10 mouse cellular contexts compared by ENCODE assay signal in the genomic region with DNA sequence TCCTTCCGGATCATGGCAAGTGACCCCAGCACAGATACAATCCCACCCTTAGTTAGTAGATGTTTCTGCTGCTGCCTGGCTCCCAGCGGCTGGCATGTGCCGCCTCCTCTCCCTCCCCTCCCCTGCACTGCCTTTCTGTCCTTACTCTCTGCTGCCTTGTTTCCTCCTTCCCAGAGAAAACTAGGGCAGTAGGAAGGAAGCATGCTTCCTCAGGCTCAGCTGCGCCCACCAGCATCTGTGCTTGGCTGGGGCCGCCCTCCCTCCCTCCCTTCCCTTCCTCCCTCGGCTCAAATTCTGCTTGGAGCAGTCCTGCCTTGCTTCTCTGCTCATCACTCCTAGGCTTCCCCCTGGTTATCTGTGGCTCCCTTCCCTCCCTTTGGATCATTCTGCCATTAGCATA. TPM values are rescaled to one million over a fixed set of nuclear protein-coding genes. Genes with fewer than 3 reads are reported as not detected.
DNase-seq lines count a peak whose midpoint lies in the region; ATAC-seq lines count a peak whose summit lies in the region.
"Had no signal": no experiment of that assay in that cellular context is flagged by ENCODE, and none has a peak within 500 bp of the region (broad histone marks: within the 10 kb centered on the region; RNA-seq: fewer than 3 reads in every experiment).

No protein-coding gene starts in this region.

- no peak overlapping the region for H3K4me2 ChIP-seq in embryonic facial prominence, embryonic 11.5 days (ENCODE audit: low read depth, low read length)
- H3K4me2 ChIP-seq in hindbrain, embryonic 12.5 days (replicated peaks): 0 out of 2 replicates have a peak overlapping the region, but pooled peaks have one; percentile 13
- H3K4me2 ChIP-seq in midbrain, embryonic 15.5 days: no peak overlapping the region; the same call in 1 of the 2 replicates
- H3K4me2 ChIP-seq in liver, embryonic 11.5 days: no peak overlapping the region

- intact Hi-C loops in heart, postnatal 36 days (cut with DNase I): no loop called here

- ATAC-seq in embryonic facial prominence, embryonic 11.5 days (replicated peaks; ENCODE audit: insufficient number of reproducible peaks, low FRiP score, low TSS enrichment, low read depth): no peak
- ATAC-seq in hindbrain, embryonic 12.5 days (ENCODE audit: low FRiP score): no peak
- ATAC-seq in midbrain, embryonic 15.5 days (replicated peaks): no peak
- no peak for ATAC-seq in liver, embryonic 11.5 days (replicated peaks; ENCODE audit: low FRiP score)
- no peak for ATAC-seq in erythroid progenitor cell, adult 5-6 weeks (replicated peaks; ENCODE audit: low FRiP score, poor library complexity, severe bottlenecking)

- WGBS in embryonic facial prominence, embryonic 11.5 days: 20% methylated on average over 6 of the region's 6 CpGs
- WGBS in hindbrain, embryonic 12.5 days: 22% methylated on average over 6 of the region's 6 CpGs
- WGBS in midbrain, embryonic 15.5 days: 20% methylated on average over 6 of the region's 6 CpGs
- 22% methylated on average over 6 of the region's 6 CpGs for WGBS in liver, embryonic 11.5 days

- H3K4me1 ChIP-seq in embryonic facial prominence, embryonic 11.5 days (ENCODE audit: control insufficient read depth, insufficient read depth, low read length): no peaks in the 10 kb centered on the region; the same call in 1 of the 2 replicates
- H3K4me1 ChIP-seq in hindbrain, embryonic 12.5 days: peaks cover 6% of the 10 kb centered on the region; the same call in 1 of the 2 replicates
- H3K4me1 ChIP-seq in midbrain, embryonic 15.5 days: peaks cover 29% of the 10 kb centered on the region
- H3K4me1 ChIP-seq in liver, embryonic 11.5 days (replicated peaks; ENCODE audit: control insufficient read depth, insufficient read depth, low read length): no peaks in the 10 kb centered on the region; the same call in 1 of the 2 replicates

- H3K4me3 ChIP-seq in embryonic facial prominence, embryonic 11.5 days (ENCODE audit: low read depth, low read length): no peak overlapping the region
- no peak overlapping the region for H3K4me3 ChIP-seq in hindbrain, embryonic 12.5 days
- H3K4me3 ChIP-seq in midbrain, embryonic 15.5 days: no peak overlapping the region
- H3K4me3 ChIP-seq in liver, embryonic 11.5 days (ENCODE audit: low read depth, low read length): no peak overlapping the region

- H3K36me3 ChIP-seq in embryonic facial prominence, embryonic 11.5 days (replicated peaks; ENCODE audit: control insufficient read depth, insufficient read depth, low read depth, low read length): no peaks in the 10 kb centered on the region
- no peaks in the 10 kb centered on the region for H3K36me3 ChIP-seq in hindbrain, embryonic 12.5 days
- no peaks in the 10 kb centered on the region for H3K36me3 ChIP-seq in midbrain, embryonic 15.5 days (replicated peaks)
- H3K36me3 ChIP-seq in liver, embryonic 11.5 days (ENCODE audit: control insufficient read depth, insufficient read depth, low read length): no peaks in the 10 kb centered on the region

- DNase-seq in heart, adult 8-10 months (ENCODE audit: low spot score): peak; percentile 19
- DNase-seq in heart, postnatal 36 days: no peak
- DNase-seq in embryonic facial prominence, embryonic 11.5 days (ENCODE audit: low spot score): peak; percentile 22
- no peak for DNase-seq in liver, embryonic 11.5 days (ENCODE audit: low spot score)
- DNase-seq in testis, postnatal 10 days (ENCODE audit: low spot score): no peak

- H3K9me3 ChIP-seq in embryonic facial prominence, embryonic 11.5 days (replicated peaks; ENCODE audit: control insufficient read depth, low read length): no peaks in the 10 kb centered on the region
- H3K9me3 ChIP-seq in hindbrain, embryonic 12.5 days (replicated peaks): 0 out of 2 replicates have a peak, but pooled peaks cover 5% of the 10 kb centered on the region
- no peaks in the 10 kb centered on the region for H3K9me3 ChIP-seq in midbrain, embryonic 15.5 days
- no peaks in the 10 kb centered on the region for H3K9me3 ChIP-seq in liver, embryonic 11.5 days (ENCODE audit: control insufficient read depth, low read length)

- no peak overlapping the region; the same call in 1 of the 2 replicates for H3K9ac ChIP-seq in embryonic facial prominence, embryonic 11.5 days (replicated peaks; ENCODE audit: low read length)
- peak overlapping the region; percentile 6; the same call in 1 of the 2 replicates for H3K9ac ChIP-seq in hindbrain, embryonic 12.5 days
- no peak overlapping the region for H3K9ac ChIP-seq in midbrain, embryonic 15.5 days
- H3K9ac ChIP-seq in liver, embryonic 11.5 days (ENCODE audit: low read depth, low read length): no peak overlapping the region

- H3K27ac ChIP-seq in embryonic facial prominence, embryonic 11.5 days (replicated peaks; ENCODE audit: low read depth, low read length): no peak overlapping the region
- H3K27ac ChIP-seq in hindbrain, embryonic 12.5 days: no peak overlapping the region
- H3K27ac ChIP-seq in midbrain, embryonic 15.5 days: peak overlapping the region; percentile 70
- no peak overlapping the region for H3K27ac ChIP-seq in liver, embryonic 11.5 days (ENCODE audit: low read depth, low read length)

- H3K27me3 ChIP-seq in embryonic facial prominence, embryonic 11.5 days (ENCODE audit: control insufficient read depth, insufficient read depth, low read length): 0 out of 2 replicates have a peak, but pooled peaks cover 2% of the 10 kb centered on the region
- H3K27me3 ChIP-seq in hindbrain, embryonic 12.5 days: peaks cover 51% of the 10 kb centered on the region
- peaks cover 3% of the 10 kb centered on the region; the same call in 1 of the 2 replicates for H3K27me3 ChIP-seq in midbrain, embryonic 15.5 days (replicated peaks)
- peaks cover 49% of the 10 kb centered on the region for H3K27me3 ChIP-seq in liver, embryonic 11.5 days (replicated peaks; ENCODE audit: control insufficient read depth, insufficient read depth, low read length)

RNA-seq across cellular contexts. Expression of gene Fam43b, which starts 18.4 kb away (rescaled TPM):
- not detected for total RNA-seq in heart, adult 8-10 months (2022)
- not detected for total RNA-seq in heart, postnatal 36 days (2021)
- 0.39 TPM in 1 of 2 replicates, not detected in the other for polyA plus RNA-seq in embryonic facial prominence, embryonic 11.5 days (2014; fragmentation: Nextera tagmentation; extraction: Ambion mirVana)
- 0.69 and 1.2 TPM in 2 replicates for polyA plus RNA-seq in hindbrain, embryonic 12.5 days (2016; fragmentation: Nextera tagmentation; extraction: Ambion mirVana)
- 9.1 and 11.1 TPM in 2 replicates for polyA plus RNA-seq in midbrain, embryonic 15.5 days (2015; fragmentation: Nextera tagmentation; extraction: Ambion mirVana)
- polyA plus RNA-seq in liver, embryonic 11.5 days (2014; fragmentation: Nextera tagmentation; extraction: Ambion mirVana): 0.12 and 0.21 TPM in 2 replicates
- total RNA-seq in erythroid progenitor cell, adult 5-6 weeks (2015; ENCODE audit: low replicate concordance): not detected in 2 replicates
- not detected in 2 replicates for total RNA-seq in erythroid progenitor cell, adult 5-6 weeks (2017; ENCODE audit: low replicate concordance)
- total RNA-seq: common myeloid progenitor, adult 5-6 weeks; MEL had no signal

RNA-seq across cellular contexts. Expression of gene Mul1, which starts 19.7 kb away (rescaled TPM):
- 10 to 100 TPM; 72.0 to 84.5 (median 75.5) TPM for total RNA-seq in heart, adult 8-10 months (2022)
- total RNA-seq in heart, postnatal 36 days (2021): 10 to 100 TPM; 75.2 to 79.0 TPM
- 15.4 and 18.0 TPM in 2 replicates for polyA plus RNA-seq in embryonic facial prominence, embryonic 11.5 days (2014; fragmentation: Nextera tagmentation; extraction: Ambion mirVana)
- polyA plus RNA-seq in hindbrain, embryonic 12.5 days (2016; fragmentation: Nextera tagmentation; extraction: Ambion mirVana): 16.1 and 22.3 TPM in 2 replicates
- polyA plus RNA-seq in midbrain, embryonic 15.5 days (2015; fragmentation: Nextera tagmentation; extraction: Ambion mirVana): 18.5 and 21.5 TPM in 2 replicates
- polyA plus RNA-seq in liver, embryonic 11.5 days (2014; fragmentation: Nextera tagmentation; extraction: Ambion mirVana): 15.1 and 17.9 TPM in 2 replicates
- 2.9 and 3.2 TPM in 2 replicates for total RNA-seq in erythroid progenitor cell, adult 5-6 weeks (2015; ENCODE audit: low replicate concordance)
- total RNA-seq in erythroid progenitor cell, adult 5-6 weeks (2017; ENCODE audit: low replicate concordance): 3.7 and 5.0 TPM in 2 replicates

RNA-seq across cellular contexts. Expression of gene Camk2n1, which starts 39.4 kb away (rescaled TPM):
- 10 to 100 TPM; 10.8 to 12.7 (median 11.1) TPM for total RNA-seq in heart, adult 8-10 months (2022)
- 10 to 100 TPM in 1 of 2 experiments, 1 to 10 TPM in 1; 9.9 to 11.0 TPM for total RNA-seq in heart, postnatal 36 days (2021)
- 2.4 and 2.7 TPM in 2 replicates for polyA plus RNA-seq in embryonic facial prominence, embryonic 11.5 days (2014; fragmentation: Nextera tagmentation; extraction: Ambion mirVana)
- 7.9 TPM in 2 replicates for polyA plus RNA-seq in hindbrain, embryonic 12.5 days (2016; fragmentation: Nextera tagmentation; extraction: Ambion mirVana)
- polyA plus RNA-seq in midbrain, embryonic 15.5 days (2015; fragmentation: Nextera tagmentation; extraction: Ambion mirVana): 14.8 and 15.7 TPM in 2 replicates
- 2.1 TPM in 2 replicates for polyA plus RNA-seq in liver, embryonic 11.5 days (2014; fragmentation: Nextera tagmentation; extraction: Ambion mirVana)
- 0.42 TPM in 1 of 2 replicates, not detected in the other for total RNA-seq in erythroid progenitor cell, adult 5-6 weeks (2015; ENCODE audit: low replicate concordance)
- total RNA-seq in erythroid progenitor cell, adult 5-6 weeks (2017; ENCODE audit: low replicate concordance): 0.30 TPM in 1 of 2 replicates, not detected in the other
- total RNA-seq: common myeloid progenitor, adult 5-6 weeks; MEL had no signal

RNA-seq across cellular contexts. Expression of gene Cda, which starts 46.9 kb away (rescaled TPM):
- 1 to 10 TPM; 2.1 to 3.2 (median 2.8) TPM for total RNA-seq in heart, adult 8-10 months (2022)
- total RNA-seq in heart, postnatal 36 days (2021): 1 to 10 TPM in 1 of 2 experiments, under 1 TPM in 1; 0.65 to 2.1 TPM
- 3.5 and 5.7 TPM in 2 replicates for polyA plus RNA-seq in embryonic facial prominence, embryonic 11.5 days (2014; fragmentation: Nextera tagmentation; extraction: Ambion mirVana)
- 3.4 and 4.4 TPM in 2 replicates for polyA plus RNA-seq in hindbrain, embryonic 12.5 days (2016; fragmentation: Nextera tagmentation; extraction: Ambion mirVana)
- polyA plus RNA-seq in midbrain, embryonic 15.5 days (2015; fragmentation: Nextera tagmentation; extraction: Ambion mirVana): 4.4 and 4.6 TPM in 2 replicates
- 6.6 and 7.2 TPM in 2 replicates for polyA plus RNA-seq in liver, embryonic 11.5 days (2014; fragmentation: Nextera tagmentation; extraction: Ambion mirVana)
- not detected in 2 replicates for total RNA-seq in erythroid progenitor cell, adult 5-6 weeks (2015; ENCODE audit: low replicate concordance)
- not detected in 2 replicates for total RNA-seq in erythroid progenitor cell, adult 5-6 weeks (2017; ENCODE audit: low replicate concordance)
- total RNA-seq: common myeloid progenitor, adult 5-6 weeks had no signal

Comparison
In these comparisons a context has a peak if more than half of its experiments do, and no peak if none do; other contexts are left out.
1. DNase-seq: peak in heart, adult 8-10 months (single experiment) and embryonic facial prominence, embryonic 11.5 days (single experiment); none in heart, postnatal 36 days (0 of 2), liver, embryonic 11.5 days (single experiment) and testis, postnatal 10 days (single experiment).